In the genomic region with DNA sequence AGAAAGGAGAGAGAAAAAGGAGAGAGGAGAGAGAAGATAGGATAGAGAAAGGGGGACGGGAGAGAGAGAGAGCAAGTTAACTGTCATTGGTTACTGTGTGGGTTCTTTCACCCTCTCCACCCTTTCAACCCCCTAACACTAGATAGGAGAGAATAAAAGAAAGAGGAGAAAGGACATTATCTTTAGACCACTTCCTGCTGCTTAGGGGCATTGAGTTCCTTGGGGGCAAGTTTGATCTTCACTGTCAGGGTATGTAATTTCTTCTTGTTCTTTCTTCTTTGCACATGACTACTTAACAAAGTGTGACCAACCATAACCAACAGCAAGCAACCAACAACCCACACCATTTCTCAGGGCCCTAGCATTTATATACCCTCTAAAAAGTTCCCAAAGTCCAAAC, we compare ENCODE assay signal across 46 mouse cellular contexts. TPM values are rescaled to one million over a fixed set of nuclear protein-coding genes. Genes with fewer than 3 reads are reported as not detected.
"Had no signal": no experiment of that assay in that cellular context is flagged by ENCODE, and none has a peak within 500 bp of the region (broad histone marks: within the 10 kb centered on the region; RNA-seq: fewer than 3 reads in every experiment).

No protein-coding gene starts in this region.

- H3K9me3 ChIP-seq: heart, embryonic 12.5 days; heart, embryonic 13.5 days; heart, embryonic 15.5 days; hindbrain, embryonic 10.5 days; hindbrain, embryonic 12.5 days; hindbrain, embryonic 13.5 days; hindbrain, embryonic 15.5 days; intestine, embryonic 15.5 days; kidney, embryonic 15.5 days had no signal

- DNase-seq: heart, postnatal 10 days; heart, postnatal 14 days; heart, postnatal 36 days; heart, postnatal 4 days; kidney, adult 11 months; kidney, adult 18-20 months; kidney, adult 2 months; kidney, adult 8-10 months; kidney, adult 9 months; kidney, postnatal 10 days; kidney, postnatal 14 days; kidney, postnatal 25 days; kidney, postnatal 36 days; kidney, postnatal 4 days; layer of hippocampus, adult 9-11 months; layer of hippocampus, postnatal 36 days had no signal

- H3K9ac ChIP-seq: heart, embryonic 12.5 days; heart, embryonic 13.5 days; heart, embryonic 15.5 days; hindbrain, embryonic 12.5 days; hindbrain, embryonic 13.5 days; hindbrain, embryonic 14.5 days; hindbrain, embryonic 15.5 days; intestine, embryonic 15.5 days; kidney, embryonic 15.5 days had no signal

- H3K27me3 ChIP-seq: heart, embryonic 12.5 days; hindbrain, embryonic 12.5 days; hindbrain, embryonic 13.5 days; hindbrain, embryonic 15.5 days; intestine, embryonic 15.5 days had no signal

- H3K36me3 ChIP-seq: hindbrain, embryonic 13.5 days; hindbrain, embryonic 15.5 days; intestine, embryonic 15.5 days had no signal

- H3K27ac ChIP-seq: heart, embryonic 13.5 days; heart, embryonic 15.5 days; hindbrain, embryonic 10.5 days; hindbrain, embryonic 12.5 days; hindbrain, embryonic 13.5 days; hindbrain, embryonic 14.5 days; hindbrain, embryonic 15.5 days; hindbrain, postnatal 0 days; intestine, embryonic 15.5 days; kidney, embryonic 15.5 days; kidney, postnatal 0 days; layer of hippocampus, adult 2 months; left cerebral cortex, adult 2 months had no signal

- H3K4me3 ChIP-seq: heart, embryonic 12.5 days; heart, embryonic 13.5 days; heart, embryonic 15.5 days; hindbrain, embryonic 12.5 days; hindbrain, embryonic 13.5 days; hindbrain, embryonic 15.5 days; intestine, embryonic 15.5 days; kidney, embryonic 15.5 days; layer of hippocampus, adult 2 months; left cerebral cortex, adult 2 months had no signal

RNA-seq across cellular contexts. Expression of gene Disp2, which starts 33.2 kb away (rescaled TPM):
- total RNA-seq: hematopoietic stem cell, adult 5-6 weeks had no signal
- polyA plus RNA-seq: inflammation-experienced regulatory T-cells, adult 6 months had no signal

RNA-seq across cellular contexts. Expression of gene Phgr1, which starts 40.2 kb away (rescaled TPM):
- total RNA-seq: heart, postnatal 10 days; heart, postnatal 14 days; heart, postnatal 25 days; heart, postnatal 36 days; heart, postnatal 4 days; hematopoietic stem cell, adult 5-6 weeks; hindbrain, postnatal 0 days; layer of hippocampus, adult 18-20 months; layer of hippocampus, adult 2 months; layer of hippocampus, adult 8-10 months; layer of hippocampus, postnatal 10 days; layer of hippocampus, postnatal 14 days; layer of hippocampus, postnatal 25 days; layer of hippocampus, postnatal 36 days; left cerebral cortex, adult 18-20 months; left cerebral cortex, adult 2 months; left cerebral cortex, adult 8-10 months had no signal
- polyA plus RNA-seq: heart, embryonic 12.5 days; heart, embryonic 13.5 days; heart, embryonic 14.5 days; heart, embryonic 15.5 days; heart, postnatal 0 days; hindbrain, embryonic 10.5 days; hindbrain, embryonic 11.5 days; hindbrain, embryonic 12.5 days; hindbrain, embryonic 13.5 days; hindbrain, embryonic 14.5 days; hindbrain, embryonic 15.5 days; hindbrain, embryonic 16.5 days; hindbrain, postnatal 0 days; inflammation-experienced regulatory T-cells, adult 6 months; kidney, adult 2 months; kidney, embryonic 14.5 days; kidney, embryonic 15.5 days; kidney, embryonic 16.5 days; kidney, postnatal 0 days had no signal
